Mouse (Mus musculus) heart, embryonic 13.5 days (tissue): ENCODE results near the gene Selenbp1. TPM values are rescaled to one million over a fixed set of nuclear protein-coding genes. Genes with fewer than 3 reads are reported as not detected.
"Not testable (repeated sequence)": the region's sequence is repeated elsewhere in the genome, so short reads cannot be mapped to it uniquely, and the experiment has no call there.

Experiments
- ATAC-seq: fragments of 200-750 bp; cut with Nextera tagmentation; 2 replicates; pipeline ENCODE4 v1.8.0; 2017; ENCODE audit warnings: moderate TSS enrichment; ENCODE audit not compliant: insufficient number of reproducible peaks, low FRiP score, low TSS enrichment; ENCODE audit errors: extremely low read depth
- H3K27ac ChIP-seq: fragments of 300-500 bp; sonication (generic); replicated peaks from 2 replicates; pipeline ENCODE4 v1.5.1; 2015; ENCODE audit warnings: moderate library complexity, mild to moderate bottlenecking, inconsistent platforms
- H3K27me3 ChIP-seq: fragments of 300-500 bp; sonication (generic); replicated peaks from 2 replicates; pipeline ENCODE4 v1.6.1; 2015; ENCODE audit warnings: mild to moderate bottlenecking, inconsistent platforms
- H3K36me3 ChIP-seq: fragments of 300-500 bp; sonication (generic); 2 replicates; pipeline ENCODE4 v1.6.1; 2015; ENCODE audit warnings: mild to moderate bottlenecking, inconsistent platforms
- H3K4me1 ChIP-seq: fragments of 300-500 bp; sonication (generic); 2 replicates; pipeline ENCODE4 v1.6.1; 2015; ENCODE audit warnings: inconsistent platforms
- H3K4me2 ChIP-seq: fragments of 300-500 bp; sonication (generic); 2 replicates; pipeline ENCODE4 v1.6.1; 2015; ENCODE audit warnings: inconsistent platforms, mild to moderate bottlenecking, moderate library complexity
- H3K4me3 ChIP-seq: fragments of 300-500 bp; sonication (generic); 2 replicates; pipeline ENCODE4 v1.5.1; 2015; ENCODE audit warnings: moderate library complexity, mild to moderate bottlenecking, inconsistent platforms
- H3K9ac ChIP-seq: fragments of 300-500 bp; sonication (generic); 2 replicates; pipeline ENCODE4 v1.6.1; 2015; ENCODE audit warnings: inconsistent platforms, mild to moderate bottlenecking, moderate library complexity
- H3K9me3 ChIP-seq: fragments of 300-500 bp; sonication (generic); 2 replicates; pipeline ENCODE4 v1.6.1; 2016; ENCODE audit warnings: inconsistent platforms
- WGBS: fragments of 180-500 bp; shearing (Covaris S2); methylation state at CpG from one replicate; pipeline ENCODE4 v1.1.7; 2015; ENCODE audit warnings: mixed read lengths; 5-methylcytosine and 5-hydroxymethylcytosine counted together
- polyA plus RNA-seq: library from polyadenylated mRNA; unstranded; fragments of >200 nt; fragmentation: Nextera tagmentation; extraction: Ambion mirVana; gene quantifications from 2 replicates; pipeline ENCODE4 v1.2.1, GENCODE M21; 2015

Gene Selenbp1
- 50.9 and 63.2 TPM in 2 replicates for polyA plus RNA-seq

- Histone ChIP-seq H3K4me2 (peak within 1 kb of the TSS; percentile 76), H3K27ac (peak within 1 kb of the TSS; percentile 94), H3K9ac (peak within 1 kb of the TSS; percentile 79), H3K27me3 (no peaks in the 10 kb centered on the region), H3K36me3 (no peaks in the 10 kb centered on the region), H3K9me3 (no peaks in the 10 kb centered on the region), H3K4me1 (peaks cover 30% of the 10 kb centered on the region), H3K4me3 (peak within 1 kb of the TSS; percentile 56)
- ATAC-seq, result peak; percentile 69
- 8% methylated on average over 16 of the region's 16 CpGs for WGBS
These were observed at the start of gene Selenbp1 for GRCm38 (mm10) chr3:94932809-94933564. Gene Selenbp1, plus strand, starts transcription at chr3:94933056.

DNA sequence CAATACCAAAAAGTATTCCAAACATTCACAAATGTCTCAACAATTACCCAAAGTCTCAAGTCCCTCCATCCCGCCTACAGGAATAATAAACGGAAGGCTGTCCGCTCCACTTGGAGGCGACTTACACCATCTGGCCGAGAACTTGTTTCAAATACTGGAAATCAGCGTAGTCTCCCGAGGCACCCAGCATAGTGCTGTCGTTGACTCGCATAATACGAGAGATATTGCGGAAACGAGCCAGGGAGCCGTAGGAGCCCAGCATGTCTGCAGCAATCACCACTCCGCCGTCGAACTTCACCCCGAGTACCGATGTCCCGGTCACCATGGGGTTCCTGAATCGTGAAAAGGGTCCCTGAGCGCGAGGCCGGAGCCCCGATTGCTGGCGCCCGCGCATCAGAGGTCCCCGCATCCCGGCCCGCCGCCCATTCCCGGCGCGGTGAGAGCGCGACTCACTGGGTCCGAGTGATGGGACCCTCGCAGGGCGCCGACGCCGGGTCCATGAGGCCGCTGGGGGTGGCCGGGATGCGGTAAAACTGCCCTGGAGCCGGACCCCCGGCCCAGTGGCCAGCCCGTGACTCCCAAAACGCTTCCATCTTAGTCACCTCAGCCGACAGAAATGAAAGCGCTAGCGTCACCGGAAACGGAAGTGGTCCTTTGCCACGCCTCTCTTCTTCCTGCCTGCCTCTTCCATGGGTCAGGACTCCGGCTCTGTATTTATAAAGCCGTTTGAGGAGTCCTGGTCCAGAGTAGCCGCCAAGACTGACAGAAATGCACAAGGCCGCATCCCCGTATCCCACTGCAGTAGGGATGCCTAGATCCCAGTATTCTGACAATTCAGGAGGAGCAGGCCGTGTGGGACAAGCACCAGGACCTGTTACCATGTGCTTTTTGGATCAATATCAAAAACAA lies 46.3 kb upstream of the Selenbp1 start, which contains the start of gene Psmb4:
Psmb4 (minus strand) TSS at position 646 of the 909 bp plus-strand sequence.
- H3K27me3 ChIP-seq, result no peaks in the 10 kb centered on the region
- WGBS, result under 1% methylated on average over 61 of the region's 61 CpGs
- peak within 1 kb of the TSS; percentile 91 for H3K4me3 ChIP-seq
- peaks cover 18% of the 10 kb centered on the region for H3K4me1 ChIP-seq
- ATAC-seq, result peak; percentile 60
- H3K4me2 ChIP-seq, result peak within 1 kb of the TSS; percentile 94
- H3K27ac ChIP-seq, result peak within 1 kb of the TSS; percentile 75
- H3K9me3 ChIP-seq, result no peaks in the 10 kb centered on the region
- H3K36me3 ChIP-seq, result peaks cover 41% of the 10 kb centered on the region
- peak within 1 kb of the TSS; percentile 96 for H3K9ac ChIP-seq

DNA sequence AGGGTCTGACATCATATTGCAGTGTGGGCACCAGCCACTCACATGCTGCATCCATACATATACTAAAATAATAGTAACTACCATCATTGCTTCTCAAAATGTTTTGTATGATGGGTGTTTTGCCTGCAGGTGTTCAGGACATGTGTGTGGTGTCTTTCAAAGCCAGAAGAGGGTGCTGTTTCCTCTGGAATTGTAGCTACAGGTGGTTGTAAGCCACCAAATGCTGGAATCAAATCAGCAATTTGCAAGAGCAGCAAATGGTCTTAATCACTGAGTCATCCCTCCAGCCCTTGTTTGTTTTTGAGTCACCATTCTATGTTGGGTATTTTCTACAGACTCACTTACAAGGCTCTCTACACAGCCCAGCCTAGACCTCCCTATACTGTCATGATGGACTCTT lies 44.3 kb upstream of the Selenbp1 start:
- no peak for ATAC-seq
- Histone ChIP-seq H3K4me2 (no peak overlapping the region), H3K4me3 (no peak overlapping the region), H3K27me3 (no peaks in the 10 kb centered on the region; the same call in 1 of the 2 replicates), H3K9ac (no peak overlapping the region), H3K9me3 (no peaks in the 10 kb centered on the region), H3K36me3 (peaks cover 21% of the 10 kb centered on the region), H3K4me1 (peaks cover 18% of the 10 kb centered on the region), H3K27ac (no peak overlapping the region)

DNA sequence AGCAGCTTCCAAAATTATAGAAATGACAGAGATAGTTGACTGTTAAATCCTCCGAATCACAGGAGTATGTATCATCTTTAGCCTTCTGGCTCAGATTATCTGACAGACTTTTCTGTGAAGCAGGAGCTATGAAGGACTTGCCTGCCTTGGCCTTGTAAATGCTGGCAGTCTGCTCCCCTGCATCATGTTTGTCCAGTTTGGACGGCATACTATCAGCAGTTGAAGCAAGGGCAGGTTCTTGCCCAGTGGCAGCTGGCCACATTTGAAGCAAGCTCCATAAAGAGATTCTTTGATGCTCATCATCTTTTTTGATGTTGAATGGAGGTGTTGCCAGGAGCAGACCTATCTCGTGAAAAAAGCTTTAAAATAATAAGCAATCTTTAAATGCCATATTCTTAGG lies 38.8 kb upstream of the Selenbp1 start:
- Histone ChIP-seq H3K27me3 (peaks cover 21% of the 10 kb centered on the region), H3K27ac (no peak overlapping the region), H3K4me3 (no peak overlapping the region), H3K4me1 (no peaks in the 10 kb centered on the region), H3K9ac (no peak overlapping the region; the same call in 1 of the 2 replicates), H3K9me3 (no peaks in the 10 kb centered on the region), H3K4me2 (no peak overlapping the region), H3K36me3 (no peaks in the 10 kb centered on the region)
- 56% methylated on average over 3 of the region's 3 CpGs for WGBS
- ATAC-seq, result no peak

DNA sequence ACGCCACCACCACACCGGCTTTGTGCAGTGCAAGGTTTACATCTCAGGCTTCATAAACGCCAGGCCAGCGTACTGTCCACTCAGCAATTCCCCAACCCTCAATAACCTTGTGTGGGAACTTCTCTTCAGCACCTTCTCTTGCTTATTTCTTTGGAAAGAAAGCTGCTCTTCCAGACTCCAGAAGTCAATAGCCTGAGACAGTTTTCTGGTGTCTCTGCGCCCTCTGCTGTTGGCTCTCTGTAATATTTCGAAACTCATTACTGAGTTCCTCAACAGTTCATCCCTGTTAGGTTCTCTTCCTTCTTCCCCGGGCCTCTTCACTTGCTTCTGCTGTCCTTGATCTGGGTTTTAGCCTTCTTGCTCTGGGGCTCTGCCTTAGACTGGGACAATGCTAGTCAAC lies 30.1 kb upstream of the Selenbp1 start:
- no peaks in the 10 kb centered on the region for H3K36me3 ChIP-seq
- H3K27me3 ChIP-seq, result no peaks in the 10 kb centered on the region
- 20% methylated on average over 7 of the region's 7 CpGs for WGBS
- no peaks in the 10 kb centered on the region for H3K4me1 ChIP-seq
- no peak overlapping the region for H3K27ac ChIP-seq
- H3K9ac ChIP-seq, result no peak overlapping the region
- H3K9me3 ChIP-seq, result no peaks in the 10 kb centered on the region
- no peak overlapping the region for H3K4me3 ChIP-seq
- no peak overlapping the region for H3K4me2 ChIP-seq
- no peak for ATAC-seq

GRCm38 (mm10) chr3:94904759-94905158 lies 28.1 kb upstream of the Selenbp1 start:
- WGBS, result 55% methylated on average over 3 of the region's 3 CpGs
- H3K36me3 ChIP-seq, H3K4me1 ChIP-seq, H3K4me2 ChIP-seq, ATAC-seq, H3K27ac ChIP-seq, H3K9ac ChIP-seq, H3K27me3 ChIP-seq, H3K9me3 ChIP-seq, H3K4me3 ChIP-seq: not testable (repeated sequence)

GRCm38 (mm10) chr3:94906482-94906881 lies 26.4 kb upstream of the Selenbp1 start:
- no peaks in the 10 kb centered on the region for H3K4me1 ChIP-seq
- no peak for ATAC-seq
- no peaks in the 10 kb centered on the region for H3K27me3 ChIP-seq
- no peaks in the 10 kb centered on the region for H3K36me3 ChIP-seq
- no peak overlapping the region for H3K4me3 ChIP-seq
- H3K4me2 ChIP-seq, result no peak overlapping the region
- H3K27ac ChIP-seq, result no peak overlapping the region
- H3K9ac ChIP-seq, result no peak overlapping the region
- WGBS, result 38% methylated on average over 1 of the region's 1 CpGs
- no peaks in the 10 kb centered on the region for H3K9me3 ChIP-seq

GRCm38 (mm10) chr3:94911050-94911693 lies 21.7 kb upstream of the Selenbp1 start:
- no peak overlapping the region for H3K4me2 ChIP-seq
- H3K36me3 ChIP-seq, result no peaks in the 10 kb centered on the region
- no peak overlapping the region for H3K4me3 ChIP-seq
- no peaks in the 10 kb centered on the region for H3K4me1 ChIP-seq
- H3K9ac ChIP-seq, result no peak overlapping the region
- ATAC-seq, result no peak
- 68% methylated on average over 2 of the region's 2 CpGs for WGBS
- no peaks in the 10 kb centered on the region for H3K27me3 ChIP-seq
- H3K9me3 ChIP-seq, result no peaks in the 10 kb centered on the region
- no peak overlapping the region for H3K27ac ChIP-seq

DNA sequence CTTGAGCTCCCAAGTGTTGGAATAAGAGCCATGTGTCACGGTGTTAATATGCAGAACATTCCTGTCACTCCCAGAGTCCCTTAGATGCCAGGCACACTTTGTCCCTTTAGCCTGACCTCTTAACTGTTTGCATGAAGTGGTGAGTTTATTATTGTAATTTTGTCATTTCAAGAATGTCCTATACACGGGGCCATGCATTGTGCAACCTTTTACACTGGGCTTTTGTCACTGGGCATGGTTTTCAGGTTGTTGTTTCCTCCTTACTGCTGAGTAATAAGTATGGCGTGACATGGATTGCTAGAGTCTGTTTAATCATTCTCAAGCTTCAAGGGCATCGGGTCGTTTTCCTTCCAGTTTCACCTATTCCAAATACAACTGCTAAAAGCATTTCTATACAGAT lies 19.1 kb upstream of the Selenbp1 start:
- Histone ChIP-seq H3K9me3 (no peaks in the 10 kb centered on the region), H3K4me3 (no peak overlapping the region), H3K36me3 (no peaks in the 10 kb centered on the region), H3K4me1 (peaks cover 10% of the 10 kb centered on the region), H3K9ac (no peak overlapping the region), H3K4me2 (no peak overlapping the region), H3K27me3 (no peaks in the 10 kb centered on the region), H3K27ac (no peak overlapping the region)
- WGBS, result 54% methylated on average over 5 of the region's 5 CpGs
- ATAC-seq, result no peak

GRCm38 (mm10) chr3:94915903-94916741 lies 16.7 kb upstream of the Selenbp1 start:
- ATAC-seq, result no peak
- H3K9ac ChIP-seq, result no peak overlapping the region
- H3K9me3 ChIP-seq, result no peaks in the 10 kb centered on the region
- 73% methylated on average over 7 of the region's 7 CpGs for WGBS
- H3K4me1 ChIP-seq, result peaks cover 10% of the 10 kb centered on the region
- H3K27me3 ChIP-seq, result no peaks in the 10 kb centered on the region
- H3K4me2 ChIP-seq, result no peak overlapping the region
- no peak overlapping the region for H3K27ac ChIP-seq
- H3K36me3 ChIP-seq, result no peaks in the 10 kb centered on the region
- H3K4me3 ChIP-seq, result no peak overlapping the region
